Mouse (Mus musculus) cerebellum, adult 9-10 months (tissue): ENCODE measurements around the gene Arl4d.
"Not testable (repeated sequence)": the region's sequence is repeated elsewhere in the genome, so short reads cannot be mapped to it uniquely, and the experiment has no call there.

Experiments
- DNase-seq: peaks from one replicate; pipeline ENCODE4 v3.0.0; 2022

The Arl4d gene

DNA sequence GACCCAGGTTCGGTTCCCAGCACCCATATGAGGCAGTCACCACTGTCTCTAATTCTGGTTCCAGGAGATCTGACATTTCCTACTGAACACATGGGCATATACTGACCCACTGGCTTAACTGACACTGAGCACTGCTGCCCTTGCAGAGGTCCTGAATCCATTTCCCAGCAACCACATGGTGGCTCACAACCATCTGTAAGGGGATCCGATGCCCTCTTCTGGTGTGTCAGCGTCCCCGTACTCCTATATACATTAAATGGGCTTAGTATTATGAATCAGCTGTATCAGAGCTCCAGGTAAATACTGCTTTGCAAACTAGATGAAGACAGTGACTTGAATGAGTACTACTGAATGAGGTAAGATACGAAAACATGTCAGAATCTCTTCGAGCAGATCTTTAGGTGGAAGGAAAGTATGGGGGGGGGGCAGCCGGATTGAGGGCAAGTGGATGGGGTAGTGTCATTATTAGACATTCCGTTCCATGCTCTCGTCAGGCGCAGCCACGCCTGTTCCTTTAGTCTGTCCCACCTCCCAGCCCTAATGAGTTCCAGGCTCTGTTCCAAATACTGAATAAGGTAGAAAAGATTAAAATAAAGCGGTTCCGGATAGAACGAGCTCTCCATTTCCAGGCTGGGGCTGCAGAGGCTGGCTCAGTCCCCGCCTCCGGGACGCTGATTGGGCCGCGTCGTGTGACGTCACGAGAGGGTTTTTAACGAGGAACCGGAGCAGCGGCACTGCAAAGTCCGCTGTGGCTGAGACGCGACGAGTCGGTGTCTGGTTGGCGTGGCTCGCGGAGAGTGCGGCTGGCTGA, at the start of gene Arl4d:
TSS of gene Arl4d (plus strand) at position 717 of the 811 bp plus-strand sequence.
- DNase-seq: peak; percentile 95

- no peak for DNase-seq
Observed at GRCm38 (mm10) chr11:101616104-101616503, 49.2 kb upstream of the Arl4d start.

GRCm38 (mm10) chr11:101616948-101617767, 48.2 kb upstream of the Arl4d start:
- no peak for DNase-seq

GRCm38 (mm10) chr11:101617849-101618248, 47.5 kb upstream of the Arl4d start:
- no peak for DNase-seq

GRCm38 (mm10) chr11:101618596-101618995, 46.7 kb upstream of the Arl4d start:
- DNase-seq: no peak

DNA sequence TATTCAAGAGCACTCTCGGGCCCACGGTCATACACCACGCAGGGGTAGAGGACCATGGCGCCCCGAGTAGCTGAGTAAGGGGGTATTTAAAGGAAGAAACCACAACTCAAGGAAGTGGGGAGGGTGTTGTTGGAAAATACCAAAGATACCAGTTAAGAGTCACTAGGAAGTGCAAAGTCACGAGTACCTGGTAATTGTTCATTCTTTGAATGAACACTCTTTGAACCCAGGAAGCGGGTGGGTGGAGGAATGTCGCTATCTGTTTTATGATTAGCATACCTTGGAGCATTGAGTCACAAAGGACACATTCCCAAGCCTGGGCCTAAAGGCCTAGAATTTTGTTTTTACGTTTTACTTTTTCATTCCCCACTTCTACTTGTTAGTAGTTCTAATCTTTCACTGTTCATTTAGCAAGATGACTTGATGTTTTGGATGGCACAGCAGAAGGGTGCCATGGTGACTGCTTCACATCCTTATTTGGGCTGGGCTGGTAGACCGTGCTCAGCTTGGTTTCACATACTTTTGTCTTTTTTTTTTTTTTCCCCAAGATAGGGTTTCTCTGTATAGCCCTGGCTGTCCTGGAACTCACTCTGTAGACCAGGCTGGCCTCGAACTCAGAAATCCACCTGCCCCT, 45.2 kb upstream of the Arl4d start:
- not testable (repeated sequence) for DNase-seq

GRCm38 (mm10) chr11:101626649-101626994, 38.7 kb upstream of the Arl4d start:
- no peak for DNase-seq

GRCm38 (mm10) chr11:101626995-101627856, 38.1 kb upstream of the Arl4d start, which contains the start of gene Rdm1:
Gene Rdm1, plus strand, starts transcription at chr11:101627195.
- peak; percentile 76 for DNase-seq

DNA sequence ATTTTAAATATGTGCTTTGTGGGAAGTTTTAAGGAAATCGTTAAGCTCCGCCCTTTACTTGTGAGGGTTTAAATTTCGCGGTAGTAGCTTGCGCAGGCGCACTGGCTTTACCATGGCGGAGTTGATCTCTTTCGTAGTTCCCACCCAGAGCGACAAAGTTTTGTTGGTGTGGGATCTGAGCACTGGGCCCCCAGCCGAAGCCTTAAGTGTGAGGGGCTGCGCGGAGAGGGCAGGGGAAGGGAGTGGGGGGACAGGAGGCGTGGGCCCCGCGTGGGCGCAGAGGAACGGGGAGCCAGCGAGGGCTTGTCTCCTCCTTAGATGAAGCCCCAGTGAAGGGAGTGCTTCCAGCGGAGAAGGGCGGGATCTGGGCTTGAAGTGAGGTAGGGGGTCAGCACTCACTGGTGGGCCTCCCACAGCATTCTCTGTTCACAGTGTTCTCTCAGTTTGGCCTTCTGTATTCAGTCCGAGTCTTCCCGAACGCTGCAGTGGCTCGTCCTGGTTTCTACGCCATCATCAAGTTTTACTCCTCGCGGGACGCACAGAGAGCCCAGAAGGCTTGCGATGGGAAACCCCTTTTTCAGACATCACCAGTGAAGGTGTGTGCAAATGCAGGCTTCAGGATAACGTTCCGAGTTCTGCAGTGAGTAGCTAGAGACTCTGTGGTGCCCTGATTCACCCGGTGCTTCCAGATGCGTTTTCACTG, 37.3 kb upstream of the Arl4d start:
- DNase-seq: peak; percentile 78

DNA sequence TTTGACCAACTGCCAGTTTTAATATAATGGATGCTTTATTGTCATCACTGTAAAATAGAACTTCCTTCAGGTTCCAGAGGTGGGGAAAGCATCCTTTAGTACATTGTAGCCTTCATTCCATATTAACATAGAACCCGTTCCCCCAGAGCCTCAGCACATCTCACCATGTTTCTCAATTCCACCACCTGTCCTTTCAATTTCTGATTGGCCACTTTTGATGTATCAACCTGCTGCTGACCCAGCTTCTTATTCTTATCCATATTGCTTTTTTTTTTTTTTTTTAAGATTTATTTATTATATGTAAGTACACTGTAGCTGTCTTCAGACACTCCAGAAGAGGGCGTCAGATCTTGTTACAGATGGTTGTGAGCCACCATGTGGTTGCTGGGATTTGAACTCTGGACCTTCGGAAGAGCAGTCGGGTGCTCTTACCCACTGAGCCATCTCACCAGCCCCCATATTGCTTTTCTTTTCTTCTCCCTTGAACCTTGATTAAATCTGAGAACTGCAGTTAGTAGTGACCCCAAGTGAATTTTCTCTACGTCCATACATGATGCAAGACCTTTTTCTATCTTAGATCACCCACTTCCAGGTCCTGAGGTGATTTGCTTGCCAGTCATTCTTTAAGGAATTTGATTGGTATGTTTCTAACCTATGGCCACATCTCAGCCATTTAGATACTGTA, 36.5 kb upstream of the Arl4d start:
- not testable (repeated sequence) for DNase-seq

GRCm38 (mm10) chr11:101635660-101636059, 29.7 kb upstream of the Arl4d start:
- no peak for DNase-seq

DNA sequence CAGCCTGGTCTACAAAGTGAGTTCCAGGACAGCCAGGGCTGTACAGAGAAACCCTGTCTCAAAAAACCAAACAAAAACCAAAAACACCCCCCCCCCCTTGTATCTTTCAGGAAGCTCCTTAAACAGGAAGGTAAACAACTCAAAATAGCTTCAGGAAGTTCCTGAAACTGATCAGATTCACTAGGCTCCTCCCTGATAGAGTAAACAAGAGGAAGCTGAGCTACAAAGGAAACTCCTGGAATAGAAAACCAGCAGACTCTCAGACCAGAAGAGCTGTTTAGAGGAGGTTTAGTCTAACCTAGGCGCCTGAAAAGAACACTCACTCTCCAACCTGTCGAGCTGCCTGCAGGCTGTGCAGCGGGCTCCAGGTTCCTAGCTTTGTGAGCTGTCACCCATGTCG, 25.6 kb upstream of the Arl4d start:
- DNase-seq: no peak

DNA sequence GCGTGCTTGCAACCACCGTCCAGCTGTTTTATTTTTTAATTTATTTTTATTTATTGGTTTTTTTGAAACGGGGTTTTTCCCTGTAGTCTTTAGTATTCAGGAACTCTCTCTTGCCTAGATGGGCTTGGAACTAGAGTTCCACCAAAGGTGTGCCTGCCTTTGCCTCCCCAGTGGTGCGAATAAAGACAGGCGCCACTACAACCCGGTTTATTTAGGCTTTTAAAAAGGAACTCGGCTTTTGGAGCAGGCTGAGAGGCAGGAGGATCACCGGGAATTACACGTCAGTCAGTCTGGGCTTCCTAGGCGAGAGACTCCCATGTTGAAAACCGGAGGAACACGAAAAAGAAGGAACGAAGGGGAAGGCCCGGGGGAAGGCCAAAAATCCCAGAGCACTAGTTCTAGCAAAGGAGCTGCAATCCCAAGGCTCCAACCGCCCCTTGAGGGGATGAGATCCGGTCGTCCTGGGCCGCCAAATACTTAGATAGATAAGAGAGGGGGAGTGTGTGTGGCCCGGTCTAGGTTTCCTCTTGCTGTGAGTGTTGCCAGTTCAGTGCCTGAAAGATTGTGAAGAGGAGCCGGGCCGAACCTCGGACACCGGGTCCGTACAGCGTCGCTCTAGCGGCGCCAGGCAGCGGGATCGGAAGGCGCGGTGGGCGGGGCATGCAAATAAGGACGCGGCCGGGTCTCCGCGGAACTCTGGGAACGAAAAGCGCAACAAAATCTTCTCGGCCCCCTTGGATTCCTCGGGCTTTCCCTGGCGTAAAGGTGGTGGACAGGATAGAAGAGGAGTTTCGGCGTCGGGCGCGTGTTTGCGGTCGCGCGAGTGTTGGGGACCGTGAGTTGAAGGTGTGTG, 24.3 kb upstream of the Arl4d start:
- DNase-seq: peak; percentile 81

DNA sequence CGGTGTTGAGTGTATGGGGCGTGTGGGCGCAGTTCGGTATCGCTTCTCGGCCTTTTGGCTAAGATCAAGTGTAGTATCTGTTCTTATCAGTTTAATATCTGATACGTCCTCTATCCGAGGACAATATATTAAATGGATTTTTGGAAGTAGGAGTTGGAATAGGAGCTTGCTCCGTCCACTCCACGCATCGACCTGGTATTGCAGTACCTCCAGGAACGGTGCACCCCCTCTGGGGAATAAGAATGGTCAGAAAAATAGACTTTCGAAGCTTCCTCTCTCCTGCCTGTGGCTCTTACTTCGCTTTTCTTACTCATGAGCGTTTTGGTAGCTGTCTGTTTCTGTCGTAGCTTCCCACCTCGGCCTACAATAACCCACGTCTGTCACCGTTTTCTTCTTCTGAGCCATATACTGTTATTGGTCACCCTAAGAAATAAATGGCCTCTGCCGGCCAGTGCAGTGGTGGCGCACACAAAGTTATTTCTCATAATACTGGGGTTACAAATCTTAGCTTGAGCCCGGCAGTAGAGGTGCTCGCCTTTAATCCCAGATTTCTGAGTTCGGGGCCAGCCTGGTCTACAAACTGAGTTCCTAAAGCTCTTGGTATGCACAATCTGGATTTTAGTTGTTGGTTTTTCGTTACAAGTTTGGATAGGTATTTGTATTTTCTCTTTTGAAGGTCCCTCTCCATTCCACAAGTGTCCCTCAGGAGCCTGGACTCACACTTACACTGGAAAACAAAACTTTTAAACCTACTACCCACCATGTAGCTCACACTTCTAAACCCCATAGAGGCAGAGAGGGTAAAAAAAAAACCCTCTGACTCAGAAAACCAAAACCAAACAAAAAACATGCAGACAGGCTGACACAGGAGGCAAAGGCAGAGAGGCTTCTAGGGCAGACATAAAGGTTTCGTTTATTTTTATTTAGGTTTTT, 23.4 kb upstream of the Arl4d start:
- DNase-seq: not testable (repeated sequence)

DNA sequence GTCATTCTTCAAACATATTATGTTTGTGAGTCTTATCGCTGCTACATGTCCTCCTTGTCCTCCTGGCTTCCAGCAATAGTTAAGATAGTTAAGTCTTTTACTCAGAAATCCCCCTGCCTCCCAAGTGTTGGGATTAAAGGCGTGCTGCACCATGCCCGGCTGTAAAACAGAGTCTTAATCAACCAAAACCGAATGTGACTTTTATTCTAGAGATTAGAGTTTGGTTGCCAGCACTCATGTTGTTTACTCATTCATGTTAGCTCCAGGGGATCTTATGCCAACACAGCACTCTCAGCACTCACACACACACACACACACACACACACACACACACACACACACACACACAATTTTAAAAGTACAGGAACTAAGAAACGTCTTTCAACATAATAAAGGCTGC, 22.4 kb upstream of the Arl4d start:
- peak; percentile 16 for DNase-seq

DNA sequence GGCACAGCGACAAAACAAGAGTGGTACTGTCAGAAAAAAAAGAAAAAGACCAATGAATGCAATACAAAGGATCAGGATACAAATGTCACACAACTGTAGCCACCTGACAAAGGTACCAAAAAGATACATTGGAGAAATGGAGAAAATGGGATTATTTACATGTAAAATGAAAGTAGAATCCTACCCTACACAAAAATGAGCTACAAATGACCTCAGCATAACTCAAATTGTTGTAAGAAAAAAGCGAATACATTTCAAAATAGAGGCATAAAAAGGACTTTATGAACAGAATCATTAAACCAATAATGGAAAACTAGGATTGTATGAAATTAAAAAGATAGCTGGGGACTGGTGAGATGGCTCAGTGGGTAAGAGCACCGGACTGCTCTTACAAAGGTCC, 20.8 kb upstream of the Arl4d start:
- no peak for DNase-seq

- not testable (repeated sequence) for DNase-seq
Observed at GRCm38 (mm10) chr11:101645043-101645410, 20.3 kb upstream of the Arl4d start.

DNA sequence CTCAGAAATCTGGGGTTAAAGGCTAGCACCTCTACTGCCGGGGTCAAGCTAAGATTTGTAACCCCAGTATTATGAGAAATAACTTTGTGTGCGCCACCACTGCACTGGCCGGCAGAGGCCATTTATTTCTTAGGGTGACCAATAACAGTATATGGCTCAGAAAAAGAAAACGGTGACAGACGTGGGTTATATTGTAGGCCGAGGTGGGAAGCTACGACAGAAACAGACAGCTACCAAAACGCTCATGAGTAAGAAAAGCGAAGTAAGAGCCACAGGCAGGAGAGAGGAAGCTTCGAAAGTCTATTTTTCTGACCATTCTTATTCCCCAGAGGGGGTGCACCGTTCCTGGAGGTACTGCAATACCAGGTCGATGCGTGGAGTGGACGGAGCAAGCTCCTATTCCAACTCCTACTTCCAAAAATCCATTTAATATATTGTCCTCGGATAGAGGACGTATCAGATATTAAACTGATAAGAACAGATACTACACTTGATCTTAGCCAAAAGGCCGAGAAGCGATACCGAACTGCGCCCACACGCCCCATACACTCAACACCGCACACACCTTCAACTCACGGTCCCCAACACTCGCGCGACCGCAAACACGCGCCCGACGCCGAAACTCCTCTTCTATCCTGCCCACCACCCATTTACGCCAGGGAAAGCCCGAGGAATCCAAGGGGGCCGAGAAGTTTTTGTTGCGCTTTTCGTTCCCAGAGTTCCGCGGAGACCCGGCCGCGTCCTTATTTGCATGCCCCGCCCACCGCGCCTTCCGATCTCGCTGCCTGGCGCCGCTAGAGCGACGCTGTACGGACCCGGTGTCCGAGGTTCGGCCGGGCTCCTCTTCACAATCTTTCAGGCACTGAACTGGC, 19.7 kb upstream of the Arl4d start:
- DNase-seq: peak; percentile 76
